Mouse (Mus musculus): ENCODE measurements at regions not wholly inside any gene's neighbourhood (a gene's known extent, or its start where the extent isn't known, plus 50 kb on each side); places are given as distances from the start of the nearest gene placed in this dataset.
"Not testable (repeated sequence)": the region's sequence is repeated elsewhere in the genome, so short reads cannot be mapped to it uniquely, and the experiment has no call there.

DNA sequence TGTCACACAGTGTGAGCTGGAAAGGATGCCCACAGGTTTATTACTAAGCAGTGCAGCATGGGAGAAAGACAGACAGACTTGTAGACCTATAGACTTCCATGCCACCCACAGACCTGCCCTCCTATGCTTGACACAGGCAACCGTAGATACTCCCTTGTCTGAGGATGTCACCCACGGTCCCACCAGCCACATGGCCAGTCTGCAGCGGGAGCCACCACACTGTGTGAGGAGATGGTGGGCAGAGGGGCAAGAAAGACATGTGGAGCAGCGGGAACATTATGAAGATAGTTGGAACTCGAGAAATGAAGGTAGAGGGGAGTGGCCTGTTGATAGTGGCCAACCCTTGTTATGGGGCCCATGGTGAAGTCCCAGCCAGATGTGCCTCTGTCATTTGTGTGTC is 244.0 kb upstream of the Tusc1 start:
- DNase-seq (ENCODE audit: low spot score): no peak

DNA sequence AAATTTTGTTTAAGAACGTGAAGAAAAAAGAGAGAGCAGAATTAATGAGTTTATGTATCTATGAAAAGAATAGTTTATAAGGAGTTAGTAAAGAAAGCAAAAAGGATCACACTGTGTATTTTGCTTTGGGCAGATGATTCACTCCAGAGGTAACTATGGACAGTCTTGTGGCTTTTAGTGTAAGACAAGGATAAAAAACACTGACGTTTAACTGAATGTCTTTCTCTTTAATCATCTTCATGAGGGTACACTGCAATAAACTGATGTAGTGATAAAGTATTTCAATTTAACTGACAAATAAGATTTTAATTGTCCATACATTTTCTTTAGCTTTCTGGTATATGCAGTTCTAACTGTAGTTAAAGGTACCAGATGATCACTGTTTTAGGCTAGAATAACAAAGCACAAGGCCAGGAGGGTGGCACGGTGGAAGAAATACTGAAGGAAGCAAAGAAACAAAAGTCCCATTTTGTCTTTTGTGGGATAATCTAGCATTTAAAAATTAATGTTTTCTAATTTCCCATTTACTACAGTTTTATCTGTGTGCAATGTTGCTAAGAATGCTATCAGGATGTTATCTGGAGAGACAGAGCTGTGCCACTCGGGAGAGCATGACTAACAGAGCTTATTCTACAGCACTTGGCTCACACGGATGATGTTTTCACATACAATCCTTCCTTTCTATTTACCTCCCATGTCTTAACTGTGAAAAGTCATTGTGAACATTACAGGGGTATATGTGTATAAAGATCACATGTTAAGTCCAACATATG is 232.4 kb upstream of the Tusc1 start:
- DNase-seq (ENCODE audit: low spot score): no peak

GRCm38 (mm10) chr4:93555787-93556760 is 220.8 kb upstream of the Tusc1 start:
- DNase-seq (ENCODE audit: low spot score): no peak

- DNase-seq (ENCODE audit: low spot score): not testable (repeated sequence)
Observed at GRCm38 (mm10) chr4:93555181-93555580, 219.9 kb upstream of the Tusc1 start.

DNA sequence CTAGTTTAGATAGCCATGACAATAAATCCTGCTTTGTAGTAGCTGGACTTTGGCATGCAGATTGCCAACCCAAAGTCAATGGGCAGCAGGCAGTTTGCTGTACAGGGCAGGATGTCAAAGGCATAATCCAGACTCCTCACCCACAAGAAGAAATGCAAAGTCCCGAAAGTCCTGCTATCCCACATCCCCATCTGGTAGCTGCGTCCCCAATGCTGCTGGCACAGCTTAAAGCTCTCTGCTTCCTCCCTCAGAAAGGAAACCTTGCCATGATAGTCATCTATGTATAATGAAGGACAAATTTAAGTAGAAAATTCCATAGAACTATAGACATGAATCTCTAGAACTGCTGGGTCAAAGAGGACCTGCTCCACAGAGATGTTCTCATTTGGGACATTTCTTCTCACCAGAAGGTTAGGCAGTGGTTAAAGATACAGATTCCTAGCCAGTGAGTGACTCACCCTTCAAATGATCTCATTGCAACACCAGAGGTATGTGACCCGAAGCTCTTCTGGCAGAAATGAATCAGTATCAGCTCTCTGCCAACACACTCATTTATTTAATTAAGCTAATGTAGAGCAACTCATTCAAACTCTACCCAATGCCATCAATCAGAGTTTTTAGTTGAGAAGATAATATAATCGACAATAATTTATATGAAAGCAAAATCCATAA is 217.3 kb upstream of the Tusc1 start:
- DNase-seq (ENCODE audit: low spot score): peak; percentile 7

- peak; percentile 41 for DNase-seq (ENCODE audit: low spot score)
Observed at GRCm38 (mm10) chr4:93551086-93551485, 215.8 kb upstream of the Tusc1 start.

GRCm38 (mm10) chr4:93540588-93540987 is 205.3 kb upstream of the Tusc1 start:
- DNase-seq (ENCODE audit: low spot score): no peak

DNA sequence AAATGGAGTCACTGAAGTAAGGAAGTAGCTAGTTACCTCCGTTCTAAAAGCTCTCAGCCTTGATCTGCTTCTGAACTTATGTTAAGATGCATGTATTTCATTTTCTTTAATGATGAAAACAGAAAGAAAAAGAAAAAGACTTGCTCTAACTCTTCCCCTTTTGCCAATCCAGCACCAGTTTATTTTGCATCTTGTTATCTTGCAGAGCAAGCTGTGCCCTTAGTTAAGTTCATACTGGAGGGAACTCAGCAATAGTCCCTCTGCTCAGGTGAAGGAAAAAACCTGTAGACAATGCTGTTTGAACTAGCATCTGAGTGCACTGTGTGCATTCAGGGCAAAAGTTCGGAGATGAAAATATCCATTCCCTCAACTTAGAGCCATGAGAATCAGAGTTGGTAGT is 192.1 kb upstream of the Tusc1 start:
- DNase-seq (ENCODE audit: low spot score): no peak

GRCm38 (mm10) chr4:93520454-93521100 is 185.3 kb upstream of the Tusc1 start:
- no peak for DNase-seq (ENCODE audit: low spot score)

- DNase-seq (ENCODE audit: low spot score): no peak
Observed at GRCm38 (mm10) chr4:93518925-93519324, 183.6 kb upstream of the Tusc1 start.

DNA sequence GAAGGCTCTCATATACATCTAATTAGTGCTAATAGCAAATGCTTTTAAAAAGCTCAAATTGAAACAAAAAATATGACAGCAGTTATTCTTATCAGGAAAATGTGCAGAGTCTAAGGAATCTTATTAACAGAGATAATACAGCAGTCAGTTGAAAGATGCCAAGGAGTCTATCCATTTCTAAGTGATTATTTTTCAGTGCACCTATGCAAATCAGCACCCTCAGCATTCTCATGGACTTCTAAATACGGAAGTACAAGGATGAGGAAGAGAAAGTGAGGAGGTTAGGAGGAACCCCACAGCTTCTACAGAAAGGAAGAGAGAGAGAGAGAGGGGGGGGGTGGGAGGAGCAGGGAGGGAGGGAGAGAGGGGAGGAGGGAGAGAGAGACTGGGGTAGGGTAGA is 175.5 kb upstream of the Tusc1 start:
- DNase-seq (ENCODE audit: low spot score): no peak

DNA sequence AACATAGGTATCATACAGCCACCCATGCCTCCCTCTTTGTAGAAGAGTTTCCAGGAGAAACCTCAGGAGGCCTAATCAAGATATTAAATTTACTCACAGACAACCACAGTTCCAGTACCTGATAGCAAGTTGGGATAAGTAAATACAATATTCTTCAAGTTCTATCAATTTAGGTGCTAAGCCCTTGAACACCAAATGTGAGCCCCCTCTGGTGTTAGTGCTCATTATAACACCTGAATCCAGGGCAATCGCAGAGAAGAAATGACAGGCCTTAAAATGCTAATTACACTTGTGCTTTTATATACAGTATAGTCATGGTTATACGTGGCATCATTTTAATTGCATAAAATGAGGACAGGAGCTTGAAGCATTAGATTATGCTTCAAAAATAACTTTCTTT is 161.6 kb upstream of the Tusc1 start:
- DNase-seq (ENCODE audit: low spot score): no peak

- no peak for DNase-seq (ENCODE audit: low spot score)
Observed at GRCm38 (mm10) chr4:93494319-93494718, 159.0 kb upstream of the Tusc1 start.

DNA sequence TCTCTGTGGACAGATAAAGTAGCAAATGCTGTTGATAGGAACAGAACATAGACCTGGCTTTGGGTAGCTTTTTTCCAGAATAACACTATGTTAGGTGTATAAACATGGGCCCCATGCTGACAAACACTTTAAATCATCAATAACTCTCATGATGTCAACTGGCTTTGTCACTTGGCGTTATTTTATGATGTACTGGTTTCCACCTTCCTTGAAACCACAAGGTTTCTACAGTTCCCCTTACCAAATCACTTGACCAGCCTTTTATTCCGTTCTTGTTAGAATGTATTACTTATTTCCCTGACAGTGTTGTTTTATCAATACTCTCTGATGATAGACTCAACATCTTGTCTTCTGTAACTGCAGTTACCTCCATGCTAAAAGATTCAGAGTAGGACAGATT is 158.6 kb upstream of the Tusc1 start:
- DNase-seq (ENCODE audit: low spot score): no peak

DNA sequence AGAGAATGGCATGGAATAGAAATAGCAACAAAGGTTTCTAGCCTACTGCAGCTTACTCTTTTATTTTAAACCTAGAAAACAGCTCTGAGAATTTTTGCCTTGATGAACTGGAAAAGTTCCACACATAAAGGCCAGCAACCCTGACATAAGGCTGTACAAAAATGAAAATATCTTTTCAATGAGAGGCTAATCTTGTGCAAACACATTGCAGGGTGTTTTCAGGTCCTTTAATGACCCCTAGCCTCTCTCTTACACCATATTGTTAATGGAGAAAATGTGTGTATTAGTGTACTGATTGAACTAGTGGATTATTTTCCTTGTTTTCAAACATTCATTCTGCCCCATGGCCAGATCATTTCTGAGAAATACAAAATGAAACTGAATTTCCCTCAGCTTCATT is 158.0 kb upstream of the Tusc1 start:
- no peak for DNase-seq (ENCODE audit: low spot score)

DNA sequence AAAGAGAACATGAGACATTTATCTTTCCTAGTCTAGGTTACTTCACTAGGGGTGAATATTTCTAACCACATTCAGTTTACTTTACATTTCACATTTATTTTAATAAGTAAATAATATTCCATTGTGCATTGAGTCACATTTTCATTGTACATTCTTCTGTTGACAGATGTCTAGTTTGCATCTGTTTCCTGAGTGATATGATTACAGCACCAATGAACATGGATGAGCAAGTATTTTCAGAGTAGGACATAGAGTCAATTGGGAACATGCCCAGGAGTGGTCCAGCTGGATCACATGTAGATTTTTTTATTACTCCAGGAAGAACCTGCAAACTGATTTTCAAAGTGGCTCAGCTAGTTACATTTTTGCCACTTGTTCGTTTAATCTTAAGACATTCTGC is 153.3 kb upstream of the Tusc1 start:
- no peak for DNase-seq (ENCODE audit: low spot score)

DNA sequence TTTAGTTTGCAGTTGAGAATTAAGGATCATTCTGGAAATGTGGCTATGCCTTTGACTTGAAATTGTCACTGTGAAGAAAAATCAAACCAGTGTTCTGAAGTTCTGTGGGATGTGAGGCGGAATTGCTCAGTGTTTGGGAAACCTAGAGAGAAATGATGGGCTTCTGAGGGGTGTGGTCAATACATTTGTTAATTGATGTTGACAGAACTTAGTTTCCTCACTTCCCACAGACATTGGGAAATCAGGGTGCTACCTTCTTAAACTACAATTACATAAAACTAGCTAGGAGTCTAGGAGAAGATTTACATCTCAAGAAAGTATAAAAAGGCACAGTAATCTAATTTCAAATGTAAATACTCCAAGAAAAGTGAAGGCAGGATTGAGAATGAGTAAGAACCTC is 151.1 kb upstream of the Tusc1 start:
- DNase-seq (ENCODE audit: low spot score): no peak

DNA sequence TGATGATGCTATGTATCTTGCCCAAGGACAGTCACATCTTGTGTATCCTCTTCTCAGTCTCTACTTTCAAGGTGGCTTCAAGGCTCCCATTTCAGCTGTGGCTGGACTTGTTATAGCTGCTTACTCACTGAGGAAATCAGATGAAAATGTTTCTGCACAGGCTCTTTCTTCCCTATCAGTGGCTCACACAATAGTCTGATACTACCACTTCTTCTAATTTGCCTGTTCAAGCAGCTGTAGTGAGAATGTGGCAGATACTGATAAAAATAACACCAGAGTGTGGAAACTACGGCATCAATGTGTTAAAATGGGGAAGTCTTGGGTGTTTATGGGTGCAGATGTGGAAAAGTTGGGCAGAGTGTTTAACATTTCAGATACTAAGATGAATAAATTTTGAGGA is 145.9 kb upstream of the Tusc1 start:
- no peak for DNase-seq (ENCODE audit: low spot score)

- DNase-seq (ENCODE audit: low spot score): no peak
Observed at GRCm38 (mm10) chr4:93477189-93477767, 142.0 kb upstream of the Tusc1 start.

GRCm38 (mm10) chr4:93467998-93468397 is 132.7 kb upstream of the Tusc1 start:
- DNase-seq (ENCODE audit: low spot score): no peak

- DNase-seq (ENCODE audit: low spot score): no peak
Observed at GRCm38 (mm10) chr4:93467424-93467823, 132.1 kb upstream of the Tusc1 start.

- no peak for DNase-seq (ENCODE audit: low spot score)
Observed at GRCm38 (mm10) chr4:93451357-93451756, 116.0 kb upstream of the Tusc1 start.

Measured in lung, postnatal 25 days (tissue).